Mouse (Mus musculus) CD4-positive helper T cell, adult 2 months (primary cell): Measurements from ENCODE around the gene Emc10.

ENCODE experiments used
- DNase-seq: peaks from one replicate; pipeline ENCODE4 v3.0.0-alpha.2; 2012; ENCODE audit warnings: low read depth, missing footprints, low spot score

Emc10 gene

GRCm38 (mm10) chr7:44485572-44486195, 10.6 kb downstream of the Emc10 start:
- no peak for DNase-seq

GRCm38 (mm10) chr7:44484841-44485571, 11.3 kb downstream of the Emc10 start:
- peak; percentile 80 for DNase-seq

DNA sequence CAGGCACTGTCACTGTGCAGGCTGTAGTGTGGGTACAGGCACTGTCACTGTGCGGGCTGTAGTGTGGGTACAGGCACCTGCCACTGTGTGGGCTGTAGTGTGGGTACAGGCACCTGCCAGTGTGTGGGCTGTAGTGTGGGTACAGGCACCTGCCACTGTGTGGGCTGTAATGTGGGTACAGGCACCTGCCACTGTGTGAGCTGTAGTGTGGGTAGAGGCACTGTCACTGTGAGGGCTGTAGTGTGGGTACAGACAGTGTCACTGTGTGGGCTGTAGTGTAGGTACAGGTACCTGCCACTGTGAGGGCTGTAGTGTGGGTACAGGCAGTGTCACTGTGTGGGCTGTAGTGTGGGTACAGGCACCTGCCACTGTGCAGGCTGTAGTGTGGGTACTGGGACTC, 12.2 kb downstream of the Emc10 start:
- DNase-seq, result no peak

DNA sequence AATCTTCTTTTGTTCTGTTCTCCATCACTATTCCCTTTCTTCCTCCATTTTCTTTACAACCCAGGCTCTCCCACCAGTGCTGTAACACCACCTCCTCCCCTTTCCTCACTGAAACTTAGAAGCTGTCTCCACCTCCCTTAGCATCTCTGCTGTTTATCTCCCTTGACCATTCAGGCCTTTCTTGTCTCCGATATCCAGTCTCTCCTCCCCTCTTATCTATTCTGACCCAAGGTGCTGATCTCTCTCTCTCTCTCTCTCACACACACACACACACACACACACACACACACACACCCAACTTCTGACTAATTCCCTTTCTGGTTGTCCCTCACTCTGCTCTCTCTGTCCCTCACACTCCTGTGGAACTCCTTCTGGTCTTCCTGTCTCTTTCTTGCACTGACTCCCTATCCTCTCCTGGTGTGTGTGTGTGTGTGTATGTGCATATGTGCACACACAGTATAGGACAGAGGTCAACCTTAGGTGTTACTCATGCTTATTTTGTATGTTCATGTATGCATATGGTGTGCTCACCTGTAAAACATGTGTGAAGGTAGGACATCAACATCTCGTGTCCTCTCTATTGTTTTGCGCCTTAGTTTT, 13.4 kb downstream of the Emc10 start:
- no peak for DNase-seq

- no peak for DNase-seq
These were observed 21.2 kb downstream of the Emc10 start for GRCm38 (mm10) chr7:44475046-44475614.

- DNase-seq, result no peak
These were observed 21.9 kb downstream of the Emc10 start for GRCm38 (mm10) chr7:44474419-44474818.

- DNase-seq, result no peak
These were observed 23.2 kb downstream of the Emc10 start for GRCm38 (mm10) chr7:44472961-44473646.

DNA sequence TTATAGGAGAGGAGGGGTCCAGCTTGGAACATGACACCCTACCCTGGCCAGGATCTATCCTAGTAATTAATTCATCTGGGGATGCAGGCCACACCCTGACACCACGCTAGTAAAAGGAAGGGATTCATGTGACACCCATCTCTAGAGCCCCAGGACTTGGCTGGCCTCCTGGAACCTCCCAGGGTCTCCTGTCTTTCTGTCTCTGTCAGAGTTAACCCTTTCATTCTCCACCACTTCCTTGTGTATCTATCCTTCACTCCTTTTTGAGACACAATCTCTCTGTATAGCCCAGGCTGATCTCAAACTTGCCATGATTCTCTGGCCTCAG, 23.8 kb downstream of the Emc10 start:
- DNase-seq, result no peak

DNA sequence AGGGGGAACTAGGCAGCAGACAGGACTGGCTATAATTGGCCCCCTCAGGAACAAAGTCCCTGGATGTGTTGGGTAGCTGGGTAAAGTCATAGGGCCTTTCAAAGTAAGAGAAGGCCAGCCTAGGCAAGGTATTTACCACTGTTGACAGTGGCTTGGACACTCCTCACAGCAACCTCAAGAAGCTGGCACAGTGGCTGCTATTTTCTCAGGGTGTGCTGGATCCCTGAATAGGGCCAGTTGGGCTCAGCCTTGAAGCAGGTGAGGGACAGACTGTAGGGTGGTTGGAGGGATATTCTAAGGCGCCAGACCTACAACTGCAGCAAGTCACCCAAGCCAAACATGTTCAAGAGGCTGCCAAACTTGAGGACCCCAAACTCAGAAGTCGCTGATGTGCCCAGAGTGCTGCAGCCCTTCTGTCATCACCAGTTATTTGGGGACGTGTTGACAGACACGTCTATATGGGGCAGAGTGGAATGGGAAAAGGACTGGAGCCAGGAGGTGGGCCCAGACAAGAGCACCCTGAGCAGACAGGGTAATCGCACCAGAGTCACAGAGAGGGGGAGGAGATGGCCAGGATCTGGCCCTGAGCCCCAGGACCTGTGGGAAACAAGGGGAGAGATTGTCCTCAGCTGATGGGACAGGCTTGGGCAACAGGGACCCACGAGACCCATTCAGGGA, 24.3 kb downstream of the Emc10 start:
- no peak for DNase-seq

DNA sequence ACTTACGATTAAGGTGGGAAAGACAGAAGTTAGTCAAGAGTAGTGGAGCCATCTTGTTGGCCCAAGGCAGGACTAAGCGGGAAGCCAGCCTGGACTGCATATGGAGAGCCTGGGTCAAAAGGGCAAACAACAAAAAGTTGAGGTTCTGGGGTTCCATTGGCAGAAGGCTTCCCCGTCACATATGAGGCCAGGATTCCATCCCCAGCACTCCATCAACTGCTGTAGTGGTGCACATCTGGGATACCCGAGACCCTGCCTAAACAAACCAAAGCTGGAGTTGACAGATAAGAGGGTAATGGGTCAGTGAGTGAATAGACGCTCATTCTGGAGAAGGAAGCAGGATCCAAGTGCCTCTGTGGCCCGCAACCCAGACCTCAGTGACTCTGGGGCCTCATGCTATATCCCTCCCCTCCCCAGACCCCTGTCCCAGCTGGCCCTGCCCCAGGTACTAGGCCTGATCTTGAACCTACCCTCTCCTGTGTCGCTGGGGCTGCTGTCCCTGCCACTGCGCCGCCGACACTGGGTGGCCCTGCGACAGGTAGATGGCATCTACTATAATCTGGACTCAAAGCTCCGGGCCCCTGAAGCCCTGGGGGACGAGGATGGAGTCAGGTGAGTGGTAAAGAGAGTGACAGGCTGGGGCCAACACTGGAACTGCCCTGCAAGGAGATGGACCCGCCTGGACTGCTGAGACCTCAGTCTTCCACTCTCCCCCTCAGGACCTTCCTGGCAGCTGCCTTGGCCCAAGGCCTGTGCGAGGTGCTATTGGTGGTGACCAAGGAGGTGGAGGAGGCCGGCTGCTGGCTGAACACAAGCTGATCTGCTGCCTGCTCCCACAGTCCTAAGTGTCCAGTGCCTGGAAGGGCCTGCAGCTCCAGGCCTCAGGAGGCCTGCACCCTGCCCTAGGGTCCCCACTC, 25.4 kb downstream of the Emc10 start:
- no peak for DNase-seq

DNA sequence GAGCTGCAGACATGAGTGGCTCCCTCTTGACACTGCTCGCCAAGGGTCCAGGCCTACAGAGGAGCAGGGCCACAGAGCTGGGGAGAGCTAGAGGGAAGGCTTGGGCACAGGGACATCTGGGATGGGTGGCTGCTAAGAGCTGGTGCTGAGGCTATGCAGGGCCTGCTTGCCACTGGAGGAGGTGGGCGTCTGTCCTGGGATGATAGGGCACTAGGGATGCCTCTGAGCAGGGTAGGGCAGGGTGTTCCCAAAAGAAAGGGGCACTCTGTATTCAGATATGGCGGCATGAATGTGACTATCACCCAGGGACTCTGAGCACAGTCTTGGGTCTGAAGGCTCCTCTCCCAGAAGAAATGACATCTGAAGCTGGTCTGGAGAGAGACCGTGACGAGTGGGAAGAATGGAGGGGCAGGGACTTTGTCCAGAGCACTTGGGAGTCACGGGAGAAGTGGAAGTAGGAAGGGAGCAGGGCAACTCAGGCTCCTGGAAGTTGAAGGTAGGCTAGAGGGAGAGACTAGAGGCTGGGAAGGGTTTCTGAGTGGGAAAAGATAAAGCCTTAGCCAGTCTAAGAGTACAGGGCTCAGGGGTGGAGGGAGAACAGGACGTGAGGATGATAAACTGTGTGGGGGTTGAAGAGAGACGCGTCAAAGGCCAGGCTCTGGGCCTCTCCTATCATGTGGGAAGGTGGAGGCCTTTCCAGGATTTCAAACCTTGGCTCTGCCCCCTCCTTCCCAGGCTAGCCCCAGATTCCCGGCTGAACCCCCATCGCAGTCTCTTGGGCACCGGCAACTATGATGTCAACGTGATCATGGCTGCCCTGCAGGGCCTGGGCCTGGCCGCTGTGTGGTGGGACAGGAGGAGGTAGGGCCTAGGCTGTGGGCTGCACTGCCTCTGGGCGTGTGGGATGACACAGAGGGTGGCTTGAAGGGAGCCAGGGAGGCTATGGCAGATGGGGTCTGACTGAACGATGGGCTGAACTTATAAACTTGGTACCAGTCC, 26.4 kb downstream of the Emc10 start:
- no peak for DNase-seq

GRCm38 (mm10) chr7:44468644-44469285, 27.6 kb downstream of the Emc10 start:
- DNase-seq, result no peak

GRCm38 (mm10) chr7:44467811-44468411, 28.4 kb downstream of the Emc10 start, which contains the start of gene Josd2:
TSS of gene Josd2 (plus strand) at chr7:44467980.
- DNase-seq, result peak; percentile 97

DNA sequence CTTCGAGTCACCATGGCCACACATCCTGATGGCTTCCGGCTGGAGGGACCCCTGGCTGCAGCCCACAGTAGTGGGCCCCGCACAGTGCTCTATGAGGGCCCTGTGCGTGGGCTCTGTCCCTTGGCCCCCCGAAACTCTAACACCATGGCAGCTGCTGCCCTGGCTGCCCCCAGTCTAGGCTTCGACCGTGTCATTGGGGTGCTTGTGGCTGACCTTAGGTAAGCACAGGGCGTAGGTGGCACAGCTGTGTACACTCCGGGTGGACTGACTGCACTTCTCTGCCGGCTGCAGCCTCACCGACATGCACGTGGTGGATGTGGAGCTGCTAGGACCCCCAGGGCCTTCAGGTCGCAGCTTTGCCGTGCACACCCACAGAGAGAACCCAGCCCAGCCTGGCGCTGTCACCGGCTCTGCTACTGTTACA, 29.4 kb downstream of the Emc10 start:
- DNase-seq, result no peak

- DNase-seq, result no peak
These were observed 30.1 kb downstream of the Emc10 start for GRCm38 (mm10) chr7:44466006-44466887.

- DNase-seq, result no peak
These were observed 31.2 kb downstream of the Emc10 start, which contains the start of gene Aspdh for GRCm38 (mm10) chr7:44465111-44465510. TSS of gene Aspdh (plus strand) at chr7:44465391.

- no peak for DNase-seq
These were observed 31.8 kb downstream of the Emc10 start for GRCm38 (mm10) chr7:44464511-44464910.
